Mouse (Mus musculus): ENCODE measurements around the gene Sh3bp5.

DNA sequence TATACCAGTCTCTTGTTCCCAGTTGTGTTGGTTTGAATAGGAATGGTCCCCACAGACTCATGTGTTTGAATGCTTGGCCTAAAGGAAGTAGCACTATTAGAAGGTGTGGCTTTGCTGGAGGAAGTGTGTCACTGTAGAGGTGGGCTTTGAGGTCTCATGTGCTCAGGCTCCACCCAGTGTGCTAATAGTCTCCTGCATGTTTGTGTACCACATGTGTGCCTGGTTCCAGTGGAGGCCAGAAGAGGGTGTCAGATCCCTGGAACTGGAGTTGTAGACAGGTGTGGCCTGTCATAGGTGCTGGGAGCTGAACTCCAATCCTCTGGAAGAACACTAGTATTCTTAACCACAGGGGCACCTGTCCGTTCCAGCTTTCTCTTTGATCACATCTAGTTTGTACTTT is 108.7 kb downstream of the Sh3bp5 start:
- TF ChIP-seq POLR2A (IDR thresholded peaks at IDR 0.05; ENCODE audit: borderline replicate concordance, low read depth, low read length): no peak
- no peak for TF ChIP-seq CTCF (IDR thresholded peaks at IDR 0.05; ENCODE audit: low read depth, low read length)

Data from bone marrow macrophage, adult 2 months (primary cell).